Mouse (Mus musculus): ENCODE results near the gene Frmd4b.

- TF ChIP-seq POLR2A (IDR thresholded peaks at IDR 0.05; ENCODE audit: borderline replicate concordance, extremely low read depth, low read depth, low read length) (no peak; the same call in 1 of the 2 replicates), CTCF (IDR thresholded peaks at IDR 0.05; ENCODE audit: insufficient read depth, low read length) (no peak)
These were observed 344.2 kb downstream of the Frmd4b start for GRCm38 (mm10) chr6:97273058-97273710.
